Mouse (Mus musculus) kidney, embryonic 16.5 days (tissue): ENCODE data around the gene Fxyd4. TPM values are rescaled to one million over a fixed set of nuclear protein-coding genes. Genes with fewer than 3 reads are reported as not detected.
A peak's percentile ranks its signal among the peaks of the same experiment; 100 is the strongest.

Experiments
- ATAC-seq: fragments of 200-750 bp; cut with Nextera tagmentation; 2 replicates; pipeline ENCODE4 v1.8.0; 2017; ENCODE audit warnings: moderate TSS enrichment; ENCODE audit not compliant: low FRiP score, low TSS enrichment
- H3K27ac ChIP-seq: fragments of 300-500 bp; sonication (generic); 2 replicates; pipeline ENCODE4 v1.5.1; 2014; ENCODE audit warnings: low read length
- H3K27me3 ChIP-seq: fragments of 300-500 bp; sonication (generic); 2 replicates; pipeline ENCODE4 v1.6.1; 2014; ENCODE audit warnings: low read length, control low read depth, mixed read lengths; ENCODE audit not compliant: insufficient read depth
- H3K36me3 ChIP-seq: fragments of 300-500 bp; sonication (generic); 2 replicates; pipeline ENCODE4 v1.6.1; 2014; ENCODE audit warnings: low read length, control low read depth, mixed read lengths; ENCODE audit not compliant: insufficient read depth
- H3K4me1 ChIP-seq: fragments of 300-500 bp; sonication (generic); 2 replicates; pipeline ENCODE4 v1.6.1; 2014; ENCODE audit warnings: low read length, control low read depth, mixed read lengths; ENCODE audit not compliant: insufficient read depth
- H3K4me2 ChIP-seq: fragments of 300-500 bp; sonication (generic); replicated peaks from 2 replicates; pipeline ENCODE4 v1.6.1; 2014; ENCODE audit warnings: low read depth, low read length
- H3K4me3 ChIP-seq: fragments of 300-500 bp; sonication (generic); 2 replicates; pipeline ENCODE4 v1.5.1; 2014; ENCODE audit warnings: mild to moderate bottlenecking, low read length
- H3K9ac ChIP-seq: fragments of 300-500 bp; sonication (generic); replicated peaks from 2 replicates; pipeline ENCODE4 v1.6.1; 2014; ENCODE audit warnings: low read length
- H3K9me3 ChIP-seq: fragments of 300-500 bp; sonication (generic); 2 replicates; pipeline ENCODE4 v1.6.1; 2016; ENCODE audit warnings: low read length, control low read depth
- WGBS: fragments of 180-500 bp; shearing (Covaris S2); extraction: QIAGEN DNeasy Blood & Tissue Kit; methylation state at CpG from one replicate; pipeline ENCODE4 v1.1.7; 2014; 5-methylcytosine and 5-hydroxymethylcytosine counted together
- polyA plus RNA-seq: library from polyadenylated mRNA; unstranded; fragments of >200 nt; fragmentation: Nextera tagmentation; extraction: Ambion mirVana; gene quantifications from 2 replicates; pipeline ENCODE4 v1.2.1, GENCODE M21; 2015

The Fxyd4 gene
- polyA plus RNA-seq, 1 experiment from 2014 or later = 98.5 TPM

- H3K4me3 ChIP-seq = peak overlapping the region; percentile 15; the same call in 1 of the 2 replicates
- no peaks in the 10 kb centered on the region for H3K9me3 ChIP-seq
- H3K4me1 ChIP-seq = no peaks in the 10 kb centered on the region
- no peak for ATAC-seq
- H3K4me2 ChIP-seq = no peak overlapping the region
- H3K36me3 ChIP-seq = no peaks in the 10 kb centered on the region
- no peaks in the 10 kb centered on the region for H3K27me3 ChIP-seq
- H3K9ac ChIP-seq = peak overlapping the region; percentile 23; the same call in 1 of the 2 replicates
- 85% methylated on average over 14 of the region's 14 CpGs for WGBS
- peak overlapping the region; percentile 39 for H3K27ac ChIP-seq
These were observed 1.5 kb downstream of the Fxyd4 start for GRCm38 (mm10) chr6:117935681-117936612.

- Histone ChIP-seq H3K27ac (no peak overlapping the region), H3K36me3 (peaks cover 10% of the 10 kb centered on the region), H3K4me2 (no peak overlapping the region), H3K9me3 (no peaks in the 10 kb centered on the region), H3K9ac (no peak overlapping the region), H3K4me3 (no peak overlapping the region), H3K4me1 (no peaks in the 10 kb centered on the region), H3K27me3 (no peaks in the 10 kb centered on the region)
- whole genome bisulfite sequencing = 82% methylated on average over 6 of the region's 6 CpGs
- ATAC-seq = no peak
These were observed 3.2 kb downstream of the Fxyd4 start for GRCm38 (mm10) chr6:117934301-117934700.

- Histone ChIP-seq H3K27ac (no peak overlapping the region), H3K9me3 (no peaks in the 10 kb centered on the region), H3K36me3 (peaks cover 17% of the 10 kb centered on the region), H3K4me2 (no peak overlapping the region), H3K27me3 (no peaks in the 10 kb centered on the region), H3K4me1 (no peaks in the 10 kb centered on the region), H3K4me3 (no peak overlapping the region), H3K9ac (no peak overlapping the region)
- peak; percentile 55; the same call in 1 of the 2 replicates for ATAC-seq
- 49% methylated on average over 11 of the region's 11 CpGs for WGBS
These were observed 5.0 kb downstream of the Fxyd4 start for GRCm38 (mm10) chr6:117932325-117933051.

- Histone ChIP-seq H3K4me3 (no peak overlapping the region), H3K27me3 (no peaks in the 10 kb centered on the region), H3K9ac (no peak overlapping the region), H3K4me2 (no peak overlapping the region), H3K27ac (no peak overlapping the region), H3K9me3 (no peaks in the 10 kb centered on the region), H3K4me1 (no peaks in the 10 kb centered on the region), H3K36me3 (peaks cover 36% of the 10 kb centered on the region)
- no peak for ATAC-seq
- 95% methylated on average over 3 of the region's 3 CpGs for WGBS
These were observed 7.4 kb downstream of the Fxyd4 start for GRCm38 (mm10) chr6:117929945-117930655.

GRCm38 (mm10) chr6:117928746-117929145, 8.7 kb downstream of the Fxyd4 start:
- Histone ChIP-seq H3K27me3 (no peaks in the 10 kb centered on the region), H3K9ac (no peak overlapping the region), H3K27ac (no peak overlapping the region), H3K4me2 (no peak overlapping the region), H3K9me3 (no peaks in the 10 kb centered on the region), H3K4me3 (no peak overlapping the region), H3K36me3 (peaks cover 36% of the 10 kb centered on the region), H3K4me1 (no peaks in the 10 kb centered on the region)
- no peak for ATAC-seq
- 81% methylated on average over 5 of the region's 5 CpGs for WGBS

- WGBS = 80% methylated on average over 7 of the region's 7 CpGs
- Histone ChIP-seq H3K27me3 (no peaks in the 10 kb centered on the region), H3K4me2 (no peak overlapping the region), H3K4me3 (no peak overlapping the region), H3K9me3 (no peaks in the 10 kb centered on the region), H3K4me1 (no peaks in the 10 kb centered on the region), H3K9ac (no peak overlapping the region), H3K36me3 (peaks cover 38% of the 10 kb centered on the region), H3K27ac (no peak overlapping the region)
- ATAC-seq = no peak
These were observed 9.5 kb downstream of the Fxyd4 start for GRCm38 (mm10) chr6:117927955-117928354.

- no peak for ATAC-seq
- H3K27ac ChIP-seq = no peak overlapping the region
- no peaks in the 10 kb centered on the region for H3K27me3 ChIP-seq
- H3K9ac ChIP-seq = no peak overlapping the region
- H3K36me3 ChIP-seq = peaks cover 44% of the 10 kb centered on the region
- no peak overlapping the region for H3K4me3 ChIP-seq
- H3K4me1 ChIP-seq = no peaks in the 10 kb centered on the region
- WGBS = 76% methylated on average over 4 of the region's 4 CpGs
- no peaks in the 10 kb centered on the region for H3K9me3 ChIP-seq
- no peak overlapping the region for H3K4me2 ChIP-seq
These were observed 10.5 kb downstream of the Fxyd4 start for GRCm38 (mm10) chr6:117926871-117927491.

- H3K4me1 ChIP-seq = peaks cover 25% of the 10 kb centered on the region
- WGBS = 88% methylated on average over 3 of the region's 3 CpGs
- peaks cover 32% of the 10 kb centered on the region for H3K36me3 ChIP-seq
- ATAC-seq = no peak
- H3K9me3 ChIP-seq = no peaks in the 10 kb centered on the region
- H3K9ac ChIP-seq = no peak overlapping the region
- H3K4me3 ChIP-seq = no peak overlapping the region
- H3K27me3 ChIP-seq = no peaks in the 10 kb centered on the region
- no peak overlapping the region for H3K4me2 ChIP-seq
- no peak overlapping the region for H3K27ac ChIP-seq
These were observed 15.5 kb downstream of the Fxyd4 start for GRCm38 (mm10) chr6:117922041-117922440.
